Mouse (Mus musculus) kidney, embryonic 16.5 days (tissue): ENCODE measurements at regions not wholly inside any gene's neighbourhood (a gene's known extent, or its start where the extent isn't known, plus 50 kb on each side); places are given as distances from the start of the nearest gene placed in this dataset.

Source experiments
- ATAC-seq: fragments of 200-750 bp; cut with Nextera tagmentation; 2 replicates; pipeline ENCODE4 v1.8.0; 2017; ENCODE audit warnings: moderate TSS enrichment; ENCODE audit not compliant: low FRiP score, low TSS enrichment
- H3K27ac ChIP-seq: fragments of 300-500 bp; sonication (generic); 2 replicates; pipeline ENCODE4 v1.5.1; 2014; ENCODE audit warnings: low read length
- H3K27me3 ChIP-seq: fragments of 300-500 bp; sonication (generic); 2 replicates; pipeline ENCODE4 v1.6.1; 2014; ENCODE audit warnings: low read length, control low read depth, mixed read lengths; ENCODE audit not compliant: insufficient read depth
- H3K36me3 ChIP-seq: fragments of 300-500 bp; sonication (generic); 2 replicates; pipeline ENCODE4 v1.6.1; 2014; ENCODE audit warnings: low read length, control low read depth, mixed read lengths; ENCODE audit not compliant: insufficient read depth
- H3K4me1 ChIP-seq: fragments of 300-500 bp; sonication (generic); 2 replicates; pipeline ENCODE4 v1.6.1; 2014; ENCODE audit warnings: low read length, control low read depth, mixed read lengths; ENCODE audit not compliant: insufficient read depth
- H3K4me2 ChIP-seq: fragments of 300-500 bp; sonication (generic); replicated peaks from 2 replicates; pipeline ENCODE4 v1.6.1; 2014; ENCODE audit warnings: low read depth, low read length
- H3K4me3 ChIP-seq: fragments of 300-500 bp; sonication (generic); 2 replicates; pipeline ENCODE4 v1.5.1; 2014; ENCODE audit warnings: mild to moderate bottlenecking, low read length
- H3K9ac ChIP-seq: fragments of 300-500 bp; sonication (generic); replicated peaks from 2 replicates; pipeline ENCODE4 v1.6.1; 2014; ENCODE audit warnings: low read length
- H3K9me3 ChIP-seq: fragments of 300-500 bp; sonication (generic); 2 replicates; pipeline ENCODE4 v1.6.1; 2016; ENCODE audit warnings: low read length, control low read depth
- WGBS: fragments of 180-500 bp; shearing (Covaris S2); extraction: QIAGEN DNeasy Blood & Tissue Kit; methylation state at CpG from one replicate; pipeline ENCODE4 v1.1.7; 2014; 5-methylcytosine and 5-hydroxymethylcytosine counted together

- Histone ChIP-seq H3K4me3 (no peak overlapping the region), H3K36me3 (no peaks in the 10 kb centered on the region), H3K9ac (no peak overlapping the region), H3K4me2 (no peak overlapping the region), H3K27ac (no peak overlapping the region), H3K27me3 (no peaks in the 10 kb centered on the region), H3K9me3 (no peaks in the 10 kb centered on the region), H3K4me1 (no peaks in the 10 kb centered on the region)
- 66% methylated on average over 12 of the region's 12 CpGs for WGBS
- ATAC-seq, result no peak
Observed at GRCm38 (mm10) chr8:18246299-18246698, 731.8 kb downstream of the Defb40 start.

- Histone ChIP-seq H3K4me1 (no peaks in the 10 kb centered on the region), H3K36me3 (no peaks in the 10 kb centered on the region), H3K27ac (no peak overlapping the region), H3K4me3 (no peak overlapping the region), H3K9me3 (no peaks in the 10 kb centered on the region), H3K9ac (no peak overlapping the region), H3K4me2 (no peak overlapping the region), H3K27me3 (no peaks in the 10 kb centered on the region)
- ATAC-seq, result no peak
- 59% methylated on average over 2 of the region's 2 CpGs for WGBS
Observed at GRCm38 (mm10) chr8:18217599-18217998, 760.5 kb downstream of the Defb40 start.

- no peak for ATAC-seq
- no peaks in the 10 kb centered on the region for H3K27me3 ChIP-seq
- H3K27ac ChIP-seq, result no peak overlapping the region
- H3K4me2 ChIP-seq, result no peak overlapping the region
- no peaks in the 10 kb centered on the region for H3K4me1 ChIP-seq
- no peaks in the 10 kb centered on the region for H3K36me3 ChIP-seq
- no peak overlapping the region for H3K9ac ChIP-seq
- H3K4me3 ChIP-seq, result no peak overlapping the region
- H3K9me3 ChIP-seq, result no peaks in the 10 kb centered on the region
- WGBS, result 86% methylated on average over 7 of the region's 7 CpGs
Observed at GRCm38 (mm10) chr8:18217192-18217591, 760.9 kb downstream of the Defb40 start.

- no peak overlapping the region for H3K9ac ChIP-seq
- WGBS, result 25% methylated on average over 1 of the region's 1 CpGs
- H3K27me3 ChIP-seq, result no peaks in the 10 kb centered on the region
- ATAC-seq, result peak; percentile 49; the same call in 1 of the 2 replicates
- no peak overlapping the region for H3K27ac ChIP-seq
- no peaks in the 10 kb centered on the region for H3K4me1 ChIP-seq
- H3K9me3 ChIP-seq, result no peaks in the 10 kb centered on the region
- H3K4me3 ChIP-seq, result no peak overlapping the region
- no peak overlapping the region for H3K4me2 ChIP-seq
- no peaks in the 10 kb centered on the region for H3K36me3 ChIP-seq
Observed at GRCm38 (mm10) chr8:18216516-18216915, 761.5 kb downstream of the Defb40 start.

GRCm38 (mm10) chr8:18210067-18210466 is 768.0 kb downstream of the Defb40 start:
- WGBS, result 97% methylated on average over 1 of the region's 1 CpGs

GRCm38 (mm10) chr8:18208658-18209057 is 769.4 kb downstream of the Defb40 start:
- ATAC-seq, result no peak
- no peak overlapping the region for H3K4me3 ChIP-seq
- H3K9me3 ChIP-seq, result no peaks in the 10 kb centered on the region
- H3K27me3 ChIP-seq, result no peaks in the 10 kb centered on the region
- 68% methylated on average over 1 of the region's 1 CpGs for WGBS
- H3K27ac ChIP-seq, result no peak overlapping the region
- H3K4me2 ChIP-seq, result no peak overlapping the region
- no peaks in the 10 kb centered on the region for H3K36me3 ChIP-seq
- no peaks in the 10 kb centered on the region for H3K4me1 ChIP-seq
- H3K9ac ChIP-seq, result no peak overlapping the region

More at GRCm38 (mm10) chr8:18210067-18210466, 768.0 kb downstream of the Defb40 start:
- H3K4me3 ChIP-seq, result no peak overlapping the region
- no peak for ATAC-seq
- no peaks in the 10 kb centered on the region for H3K36me3 ChIP-seq
- no peak overlapping the region for H3K27ac ChIP-seq
- no peaks in the 10 kb centered on the region for H3K4me1 ChIP-seq
- H3K27me3 ChIP-seq, result no peaks in the 10 kb centered on the region
- H3K9ac ChIP-seq, result no peak overlapping the region
- H3K9me3 ChIP-seq, result no peaks in the 10 kb centered on the region
- H3K4me2 ChIP-seq, result no peak overlapping the region

- ATAC-seq, result no peak
- H3K9ac ChIP-seq, result no peak overlapping the region
- no peaks in the 10 kb centered on the region for H3K36me3 ChIP-seq
- no peaks in the 10 kb centered on the region for H3K4me1 ChIP-seq
- H3K4me2 ChIP-seq, result no peak overlapping the region
- H3K4me3 ChIP-seq, result no peak overlapping the region
- H3K9me3 ChIP-seq, result no peaks in the 10 kb centered on the region
- no peak overlapping the region for H3K27ac ChIP-seq
- H3K27me3 ChIP-seq, result no peaks in the 10 kb centered on the region
Observed at GRCm38 (mm10) chr8:18187486-18187885, 790.6 kb downstream of the Defb40 start.

GRCm38 (mm10) chr8:18175544-18176092 is 802.4 kb downstream of the Defb40 start:
- no peaks in the 10 kb centered on the region for H3K9me3 ChIP-seq
- H3K36me3 ChIP-seq, result no peaks in the 10 kb centered on the region
- no peaks in the 10 kb centered on the region for H3K27me3 ChIP-seq
- H3K27ac ChIP-seq, result no peak overlapping the region
- H3K4me3 ChIP-seq, result no peak overlapping the region
- H3K4me2 ChIP-seq, result no peak overlapping the region
- ATAC-seq, result peak; percentile 76
- no peaks in the 10 kb centered on the region for H3K4me1 ChIP-seq
- 70% methylated on average over 7 of the region's 7 CpGs for WGBS
- no peak overlapping the region for H3K9ac ChIP-seq

- 40% methylated on average over 6 of the region's 6 CpGs for WGBS
- no peak overlapping the region for H3K4me3 ChIP-seq
- no peak for ATAC-seq
Observed at GRCm38 (mm10) chr8:18158619-18159018, 819.4 kb downstream of the Defb40 start.

GRCm38 (mm10) chr8:18115333-18116044 is 862.6 kb downstream of the Defb40 start:
- Histone ChIP-seq H3K9me3 (no peaks in the 10 kb centered on the region), H3K4me2 (no peak overlapping the region), H3K36me3 (no peaks in the 10 kb centered on the region), H3K9ac (no peak overlapping the region), H3K27ac (no peak overlapping the region), H3K4me1 (no peaks in the 10 kb centered on the region), H3K27me3 (no peaks in the 10 kb centered on the region), H3K4me3 (no peak overlapping the region)
- WGBS, result 71% methylated on average over 5 of the region's 5 CpGs
- no peak for ATAC-seq

More at GRCm38 (mm10) chr8:18158619-18159018, 819.4 kb downstream of the Defb40 start:
- Histone ChIP-seq H3K36me3 (no peaks in the 10 kb centered on the region), H3K9me3 (no peaks in the 10 kb centered on the region), H3K4me2 (no peak overlapping the region), H3K9ac (no peak overlapping the region), H3K27me3 (no peaks in the 10 kb centered on the region), H3K27ac (no peak overlapping the region), H3K4me1 (no peaks in the 10 kb centered on the region)
